Mouse (Mus musculus) cerebellum, postnatal 36 days (tissue): ENCODE results near the gene B4galnt3.
A peak's percentile ranks its signal among the peaks of the same experiment; 100 is the strongest.

Experiments
- DNase-seq, 2 experiments: peaks; one replicate each; pipeline ENCODE4 v3.0.0; 2021 to 2022; ENCODE audit warnings: mixed read lengths in 2 of 2

B4galnt3 gene

GRCm38 (mm10) chr6:120274181-120274580 is 20.2 kb downstream of the B4galnt3 start:
- DNase-seq, result no peak

DNA sequence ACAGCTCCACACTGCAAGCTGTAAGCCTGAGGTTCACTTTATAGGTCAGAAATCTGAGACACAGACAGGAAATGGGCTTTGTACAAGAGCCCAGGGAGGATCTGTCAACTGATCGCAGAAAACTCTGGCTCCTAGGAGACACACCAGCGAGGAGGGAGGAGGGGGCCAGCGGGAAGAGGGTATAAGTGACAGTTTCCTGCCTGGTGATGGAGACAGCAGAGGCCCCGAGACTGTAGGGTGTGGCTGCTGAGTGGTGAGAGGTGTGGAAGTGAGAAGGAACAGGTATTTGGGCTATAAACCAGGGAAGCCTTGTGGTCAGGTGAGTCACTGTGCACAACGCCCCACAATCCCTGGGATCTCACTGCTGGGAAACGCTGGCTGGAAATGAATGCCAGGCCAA is 30.2 kb downstream of the B4galnt3 start:
- no peak for DNase-seq

GRCm38 (mm10) chr6:120263608-120264007 is 30.8 kb downstream of the B4galnt3 start:
- no peak for DNase-seq

DNA sequence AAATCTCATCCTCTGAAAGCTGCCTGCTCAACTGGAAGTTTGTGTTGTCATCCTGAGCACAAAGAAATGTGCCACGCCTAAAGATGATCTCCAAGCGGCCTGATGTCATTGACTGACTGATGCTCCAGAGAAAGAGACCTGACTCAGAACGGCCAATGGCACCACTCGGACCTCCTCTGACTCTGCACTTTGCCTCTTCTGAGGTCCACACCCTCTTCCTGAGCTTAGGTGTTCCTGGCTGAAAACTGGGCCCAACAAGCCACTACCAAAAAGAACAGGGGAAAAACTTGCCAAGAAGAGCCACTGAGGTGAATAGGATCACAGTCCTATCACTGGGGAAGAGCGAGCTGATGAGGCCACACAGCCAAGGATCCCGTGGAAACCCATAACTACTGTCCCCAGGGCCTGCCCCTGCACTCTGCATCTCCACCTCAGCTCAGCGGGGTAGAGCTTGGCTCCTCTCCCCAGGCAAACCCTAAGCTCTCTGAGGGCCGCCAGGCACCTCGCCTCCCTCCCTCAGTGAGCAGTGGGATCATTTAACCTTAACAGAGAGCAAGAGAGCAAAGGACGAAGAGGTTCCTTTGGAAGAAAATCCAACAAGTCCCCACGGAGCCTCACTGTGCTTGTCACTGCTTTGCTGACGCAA is 31.4 kb downstream of the B4galnt3 start:
- DNase-seq, result no peak

GRCm38 (mm10) chr6:120259481-120259880 is 34.9 kb downstream of the B4galnt3 start:
- no peak for DNase-seq

- DNase-seq, result no peak
Measured at GRCm38 (mm10) chr6:120256431-120256935, 37.9 kb downstream of the B4galnt3 start.

DNA sequence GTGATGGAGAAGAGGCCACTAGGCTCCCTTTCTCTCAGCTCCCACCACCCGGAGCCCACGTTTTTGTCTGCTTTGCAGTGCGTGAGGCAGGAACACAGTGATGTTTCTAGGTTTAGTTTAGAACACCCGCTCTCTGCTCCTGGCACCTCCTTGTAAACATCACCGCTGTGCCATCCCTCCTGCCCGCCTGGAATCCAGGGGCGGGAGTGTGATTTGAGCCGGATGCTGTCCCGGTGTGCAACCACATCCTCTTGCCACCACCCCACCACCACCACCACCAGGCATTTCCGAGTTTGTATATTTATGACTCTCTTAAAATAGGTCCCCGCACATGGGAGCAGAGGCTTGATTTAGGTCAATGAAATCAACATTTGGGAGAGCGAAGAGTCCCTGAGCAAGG is 38.7 kb downstream of the B4galnt3 start:
- no peak for DNase-seq

DNA sequence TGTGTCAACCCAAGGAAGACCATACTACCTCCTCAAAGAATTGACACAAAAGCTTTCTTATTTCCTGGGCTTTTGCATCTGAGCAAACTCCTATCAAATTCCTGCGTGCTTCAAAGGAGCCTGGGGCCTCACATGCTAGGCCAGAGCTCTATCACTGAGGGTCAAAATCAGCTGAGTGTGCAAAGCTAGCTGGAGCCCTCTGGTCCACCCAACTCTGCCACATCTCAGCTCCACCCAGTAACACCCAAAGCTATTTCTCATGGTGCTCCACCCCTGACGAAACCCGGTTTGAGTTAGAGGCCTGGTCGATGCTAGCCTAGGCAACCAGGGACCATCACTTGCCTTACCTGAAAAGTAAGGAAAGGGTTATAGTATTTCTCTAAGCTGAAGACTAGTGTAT is 39.2 kb downstream of the B4galnt3 start:
- DNase-seq, result no peak

DNA sequence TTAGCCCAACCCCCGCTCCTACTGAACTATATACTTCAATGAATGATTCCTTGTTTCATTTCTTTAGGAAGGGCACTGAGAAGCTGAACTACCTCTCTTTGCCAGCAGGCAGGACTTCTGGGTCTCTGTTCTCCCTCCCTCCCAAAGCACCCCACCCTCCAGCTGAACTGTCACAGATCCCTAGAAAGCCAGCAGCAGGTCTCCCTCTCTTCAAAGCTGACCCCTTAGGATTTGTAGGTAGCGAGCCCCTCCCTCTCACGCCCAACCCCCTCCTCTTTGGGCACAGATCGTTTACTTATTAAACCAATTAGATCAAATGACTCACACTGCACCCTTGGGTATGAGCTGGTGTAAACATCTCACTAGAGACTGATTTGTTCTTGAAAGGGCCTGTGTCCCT is 39.7 kb downstream of the B4galnt3 start:
- no peak for DNase-seq

DNA sequence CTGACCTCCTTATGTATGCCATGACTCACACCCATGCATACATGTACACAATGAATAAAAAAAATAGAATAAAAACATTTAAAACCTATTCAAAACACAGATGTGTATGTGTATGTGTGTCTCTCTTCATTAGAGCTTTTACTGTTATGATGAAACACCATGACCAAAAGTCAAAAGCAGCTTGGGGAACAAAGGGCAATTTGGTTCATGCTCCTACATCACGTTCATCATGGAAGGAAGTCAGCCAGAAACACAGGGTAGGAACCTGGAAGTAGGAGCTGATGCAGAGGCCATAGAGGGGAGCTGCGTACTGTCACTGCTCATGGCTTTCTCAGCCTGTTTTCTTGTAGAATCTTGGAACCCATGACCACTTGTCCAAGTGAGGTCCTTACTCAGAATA is 41.6 kb downstream of the B4galnt3 start:
- DNase-seq, result no peak

DNA sequence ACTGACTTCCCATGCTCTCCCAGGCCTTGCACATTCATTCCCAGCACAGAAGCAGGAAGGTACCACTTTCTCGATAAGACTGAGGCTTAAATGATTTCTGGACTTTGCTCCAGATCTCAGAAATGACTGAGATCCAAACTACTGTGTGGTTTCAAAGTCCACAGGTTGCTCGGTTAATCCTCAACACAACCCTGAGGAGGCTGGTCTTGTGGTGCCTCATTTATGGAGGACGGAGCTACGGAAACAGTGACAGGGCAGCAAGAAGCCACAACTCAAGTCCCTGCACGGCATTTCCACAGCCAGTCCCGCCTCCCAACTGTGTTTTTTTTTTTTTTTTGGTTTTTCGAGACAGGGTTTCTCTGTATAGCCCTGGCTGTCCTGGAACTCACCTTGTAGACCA is 43.3 kb downstream of the B4galnt3 start:
- no peak for DNase-seq

GRCm38 (mm10) chr6:120249831-120250230 is 44.5 kb downstream of the B4galnt3 start:
- DNase-seq, result no peak

DNA sequence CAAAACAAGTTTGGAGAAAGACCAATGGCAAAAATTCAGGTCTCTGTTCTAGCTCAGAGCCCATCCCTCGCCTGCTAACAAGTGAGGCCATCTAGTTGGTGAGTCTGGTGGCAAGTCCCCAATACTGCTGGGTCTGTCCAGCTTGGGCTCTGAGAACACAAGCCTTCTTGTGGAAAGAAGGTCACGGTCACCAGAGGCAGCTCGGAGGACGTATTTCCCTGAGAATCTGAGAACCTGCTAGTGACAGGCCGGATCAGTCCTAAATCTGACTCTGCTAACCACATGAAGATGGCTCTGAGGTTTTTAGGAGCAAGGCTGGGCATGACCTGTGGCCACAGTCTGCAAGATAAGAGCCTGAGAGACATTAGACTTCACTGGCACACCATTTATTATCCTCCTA is 47.7 kb downstream of the B4galnt3 start:
- no peak for DNase-seq

GRCm38 (mm10) chr6:120243250-120243649 is 51.1 kb downstream of the B4galnt3 start:
- no peak for DNase-seq

GRCm38 (mm10) chr6:120242530-120242929 is 51.8 kb downstream of the B4galnt3 start:
- DNase-seq, result no peak

GRCm38 (mm10) chr6:120241453-120241852 is 52.9 kb downstream of the B4galnt3 start:
- DNase-seq, result no peak

GRCm38 (mm10) chr6:120240461-120240860 is 53.9 kb downstream of the B4galnt3 start:
- peak; percentile 30 to 36 for DNase-seq

GRCm38 (mm10) chr6:120235874-120236273 is 58.5 kb downstream of the B4galnt3 start:
- DNase-seq, result no peak

DNA sequence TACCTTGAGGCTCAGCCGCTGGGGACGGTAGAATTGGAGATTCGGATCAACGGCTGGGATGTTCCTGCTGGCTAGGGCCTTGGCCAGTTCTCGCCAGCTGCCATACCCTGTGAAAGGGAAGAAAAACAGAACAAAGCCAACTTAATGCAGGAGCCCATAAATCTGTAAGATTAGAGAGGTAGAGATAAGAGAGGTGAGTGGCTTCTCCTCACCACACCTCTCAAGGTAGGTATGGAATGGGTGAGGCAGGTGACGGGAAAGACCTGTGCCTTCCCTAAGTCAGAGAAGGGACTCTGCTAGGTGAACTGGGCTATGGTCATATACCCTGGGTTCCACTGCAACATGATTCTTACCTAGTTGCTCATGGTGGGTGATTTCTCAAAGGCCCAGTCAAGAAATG is 61.5 kb downstream of the B4galnt3 start:
- no peak for DNase-seq

DNA sequence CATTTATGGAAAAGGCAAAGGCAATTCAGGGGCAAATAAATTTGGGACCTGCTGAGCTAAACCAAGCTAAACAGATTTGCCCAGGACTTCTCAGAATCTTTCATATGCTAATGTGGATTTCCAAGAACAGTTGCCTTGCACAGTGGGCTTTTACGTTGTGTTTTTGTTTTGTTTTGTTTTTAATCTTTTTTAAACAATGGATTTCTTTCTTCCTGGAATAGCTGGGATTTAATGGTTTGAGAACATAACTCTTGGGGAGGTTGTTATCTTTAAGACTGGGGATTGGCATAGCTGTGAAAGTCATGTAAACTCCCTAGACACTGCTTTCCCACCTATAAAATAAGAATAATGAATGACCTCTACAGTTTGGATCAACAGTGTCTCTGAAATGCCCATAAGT is 63.9 kb downstream of the B4galnt3 start:
- DNase-seq, result no peak

- no peak for DNase-seq
Measured at GRCm38 (mm10) chr6:120229806-120230205, 64.6 kb downstream of the B4galnt3 start.

DNA sequence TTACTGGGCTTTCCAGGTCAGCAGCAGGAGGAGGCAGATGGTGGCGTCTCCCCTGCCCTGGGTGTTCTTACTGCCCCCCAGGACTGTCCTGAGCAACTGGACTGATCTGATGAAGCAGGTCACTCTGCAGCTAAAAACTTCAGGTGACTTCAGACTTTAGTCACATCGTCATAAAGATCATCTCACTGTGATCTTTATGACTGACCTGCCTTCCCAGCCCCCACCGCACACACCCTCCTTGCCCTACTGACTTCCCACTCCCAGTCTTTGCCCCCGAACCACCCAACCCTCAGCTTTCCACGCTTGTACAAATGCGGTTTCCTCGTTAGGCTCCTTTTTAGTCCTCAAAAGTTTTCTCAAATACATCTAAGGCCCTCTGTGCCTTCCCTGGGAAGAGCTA is 67.3 kb downstream of the B4galnt3 start:
- no peak for DNase-seq

GRCm38 (mm10) chr6:120225355-120225754 is 69.0 kb downstream of the B4galnt3 start:
- no peak for DNase-seq

GRCm38 (mm10) chr6:120222669-120223068 is 71.7 kb downstream of the B4galnt3 start:
- DNase-seq, result peak; percentile 50 to 55

DNA sequence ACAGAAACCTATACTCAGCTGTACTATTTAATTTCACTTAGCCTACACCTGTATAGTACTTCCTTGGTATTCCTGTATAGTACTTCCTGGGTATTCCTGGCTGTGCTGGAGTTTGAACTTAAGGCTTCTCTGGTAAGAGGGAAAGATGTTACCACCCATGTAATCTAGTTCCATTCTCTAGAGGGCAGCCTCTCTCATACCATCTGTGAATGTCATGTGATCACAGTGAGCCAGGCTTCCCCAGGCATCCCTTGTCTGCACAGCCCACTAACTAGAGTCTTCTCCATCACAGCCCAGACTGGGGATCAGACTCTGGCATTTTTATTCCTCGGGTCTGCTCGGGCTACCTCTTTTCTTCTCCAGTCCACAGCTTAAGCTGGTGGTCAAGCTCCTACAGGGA is 75.1 kb downstream of the B4galnt3 start:
- DNase-seq, result no peak
